Mouse (Mus musculus) heart, adult 2 months (tissue): ENCODE results near the gene Ddx41.

ENCODE experiments used
- CTCF ChIP-seq: fragments of 200-600 bp; IDR thresholded peaks from 2 replicates; pipeline ENCODE4 v1.8.1; 2022; ENCODE audit warnings: antibody characterized with exemption, mild to moderate bottlenecking, moderate library complexity
- EP300 ChIP-seq: fragments of 200-500 bp; IDR thresholded peaks from 2 replicates; pipeline ENCODE4 v1.6.1; 2011; ENCODE audit warnings: low read depth, low read length, control low read depth; ENCODE audit not compliant: insufficient read depth
- POLR2A ChIP-seq: fragments of 200-500 bp; IDR thresholded peaks from 2 replicates; pipeline ENCODE4 v1.6.1; 2011; ENCODE audit warnings: mild to moderate bottlenecking, low read depth, low read length, control low read depth; ENCODE audit not compliant: insufficient read depth

DNA sequence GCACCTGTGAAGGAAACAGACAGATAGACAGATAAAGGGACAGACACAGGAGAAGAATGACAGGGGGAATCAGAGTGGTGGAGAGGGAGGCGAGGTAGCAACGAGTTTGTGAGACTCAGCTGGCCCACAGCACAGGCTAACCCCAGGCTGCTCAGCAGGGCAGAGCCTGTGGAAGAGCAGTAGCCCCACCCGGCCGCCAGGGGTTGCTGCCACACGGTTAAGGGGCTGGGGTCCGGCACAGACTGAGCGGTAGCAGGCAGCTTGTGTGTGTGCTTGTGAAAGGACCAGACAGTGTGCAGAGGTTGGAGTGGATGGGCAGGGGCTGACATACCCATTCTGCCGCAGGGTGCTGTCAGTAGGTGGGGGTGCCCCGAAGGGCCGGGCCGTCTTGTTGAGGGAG is 28.6 kb downstream of the Ddx41 start:
- TF ChIP-seq CTCF (no peak), POLR2A (no peak), EP300 (no peak)
